Mouse (Mus musculus) liver, adult 2 months (tissue): ENCODE measurements around the gene Gm42906.

Experiments used
- CTCF ChIP-seq: fragments of 200-500 bp; IDR thresholded peaks from 2 replicates; pipeline ENCODE4 v1.5.1; 2011; ENCODE audit warnings: low read depth, low read length, control low read depth
- POLR2A ChIP-seq: fragments of 200-500 bp; IDR thresholded peaks from 2 replicates; pipeline ENCODE4 v1.6.1; 2011; ENCODE audit warnings: low read length, control low read depth; ENCODE audit not compliant: insufficient read depth; ENCODE audit errors: extremely low read depth

- TF ChIP-seq POLR2A: no peak
- no peak for TF ChIP-seq CTCF
These were observed 27.9 kb downstream of the Gm42906 start for GRCm38 (mm10) chr5:151399918-151400556.
